Mouse (Mus musculus): ENCODE measurements around the gene Noct. TPM values are rescaled to one million over a fixed set of nuclear protein-coding genes. Genes with fewer than 3 reads are reported as not detected.
A peak's percentile ranks its signal among the peaks of the same experiment; 100 is the strongest.
"Not testable (repeated sequence)": the region's sequence is repeated elsewhere in the genome, so short reads cannot be mapped to it uniquely, and the experiment has no call there.

Noct gene
- polyA plus RNA-seq, 1 experiment from 2014 or later: 35.6 TPM

- Histone ChIP-seq H3K27ac (replicated peaks) (no peak overlapping the region), H3K9ac (no peak overlapping the region), H3K36me3 (no peaks in the 10 kb centered on the region), H3K4me1 (replicated peaks) (no peaks in the 10 kb centered on the region), H3K9me3 (no peaks in the 10 kb centered on the region), H3K4me3 (no peak overlapping the region), H3K4me2 (no peak overlapping the region), H3K27me3 (no peaks in the 10 kb centered on the region)
- no peak for ATAC-seq (ENCODE audit: low FRiP score, low read depth)
- whole genome bisulfite sequencing: 88% methylated on average over 7 of the region's 7 CpGs
These were observed 14.5 kb upstream of the Noct start for GRCm38 (mm10) chr3:51209503-51210314.

- ATAC-seq (ENCODE audit: low FRiP score, low read depth): no peak
- no peak overlapping the region for H3K4me2 ChIP-seq
- H3K4me1 ChIP-seq (replicated peaks): no peaks in the 10 kb centered on the region
- no peaks in the 10 kb centered on the region for H3K27me3 ChIP-seq
- no peak overlapping the region for H3K9ac ChIP-seq
- H3K36me3 ChIP-seq: no peaks in the 10 kb centered on the region
- WGBS: 91% methylated on average over 3 of the region's 3 CpGs
- no peak overlapping the region for H3K27ac ChIP-seq (replicated peaks)
- no peaks in the 10 kb centered on the region for H3K9me3 ChIP-seq
- H3K4me3 ChIP-seq: no peak overlapping the region
These were observed 13.8 kb upstream of the Noct start for GRCm38 (mm10) chr3:51210485-51210884.

- H3K4me3 ChIP-seq: no peak overlapping the region
- H3K4me2 ChIP-seq: no peak overlapping the region
- no peak overlapping the region for H3K9ac ChIP-seq
- H3K27ac ChIP-seq (replicated peaks): no peak overlapping the region
- H3K4me1 ChIP-seq (replicated peaks): no peaks in the 10 kb centered on the region
- no peaks in the 10 kb centered on the region for H3K36me3 ChIP-seq
- H3K9me3 ChIP-seq: no peaks in the 10 kb centered on the region
- ATAC-seq (ENCODE audit: low FRiP score, low read depth): no peak
- 96% methylated on average over 3 of the region's 3 CpGs for WGBS
- no peaks in the 10 kb centered on the region for H3K27me3 ChIP-seq
These were observed 11.1 kb upstream of the Noct start for GRCm38 (mm10) chr3:51213111-51213510.

GRCm38 (mm10) chr3:51215681-51216080, 8.6 kb upstream of the Noct start:
- Histone ChIP-seq H3K9ac (no peak overlapping the region), H3K27ac (replicated peaks) (no peak overlapping the region), H3K4me2 (no peak overlapping the region), H3K4me1 (replicated peaks) (no peaks in the 10 kb centered on the region), H3K9me3 (no peaks in the 10 kb centered on the region), H3K36me3 (no peaks in the 10 kb centered on the region), H3K27me3 (no peaks in the 10 kb centered on the region), H3K4me3 (no peak overlapping the region)
- ATAC-seq (ENCODE audit: low FRiP score, low read depth): no peak
- 84% methylated on average over 6 of the region's 6 CpGs for WGBS

GRCm38 (mm10) chr3:51216351-51216750, 7.9 kb upstream of the Noct start:
- not testable (repeated sequence) for H3K4me1 ChIP-seq (replicated peaks); H3K4me2 ChIP-seq; H3K4me3 ChIP-seq; H3K27me3 ChIP-seq; H3K27ac ChIP-seq (replicated peaks); H3K36me3 ChIP-seq; H3K9me3 ChIP-seq; H3K9ac ChIP-seq; ATAC-seq (ENCODE audit: low FRiP score, low read depth)
- 87% methylated on average over 7 of the region's 10 CpGs for WGBS

- H3K4me3 ChIP-seq; H3K4me1 ChIP-seq (replicated peaks); H3K36me3 ChIP-seq; H3K27me3 ChIP-seq; H3K27ac ChIP-seq (replicated peaks); H3K4me2 ChIP-seq; ATAC-seq (ENCODE audit: low FRiP score, low read depth); H3K9ac ChIP-seq; H3K9me3 ChIP-seq: not testable (repeated sequence)
- WGBS: 95% methylated on average over 6 of the region's 6 CpGs
These were observed 5.9 kb upstream of the Noct start for GRCm38 (mm10) chr3:51218385-51218784.

GRCm38 (mm10) chr3:51219213-51219612, 5.0 kb upstream of the Noct start:
- no peaks in the 10 kb centered on the region for H3K27me3 ChIP-seq
- H3K4me3 ChIP-seq: no peak overlapping the region
- H3K4me1 ChIP-seq (replicated peaks): peaks cover 12% of the 10 kb centered on the region
- H3K9me3 ChIP-seq: no peaks in the 10 kb centered on the region
- H3K36me3 ChIP-seq: no peaks in the 10 kb centered on the region
- H3K4me2 ChIP-seq: no peak overlapping the region
- ATAC-seq (ENCODE audit: low FRiP score, low read depth): no peak
- no peak overlapping the region for H3K27ac ChIP-seq (replicated peaks)
- 91% methylated on average over 5 of the region's 5 CpGs for WGBS
- H3K9ac ChIP-seq: no peak overlapping the region

- ATAC-seq (ENCODE audit: low FRiP score, low read depth): no peak
- H3K4me2 ChIP-seq: no peak overlapping the region
- H3K27me3 ChIP-seq: no peaks in the 10 kb centered on the region
- H3K9ac ChIP-seq: no peak overlapping the region
- no peak overlapping the region for H3K4me3 ChIP-seq
- H3K27ac ChIP-seq (replicated peaks): no peak overlapping the region
- no peaks in the 10 kb centered on the region for H3K9me3 ChIP-seq
- H3K36me3 ChIP-seq: no peaks in the 10 kb centered on the region
- 57% methylated on average over 4 of the region's 4 CpGs for WGBS
- peaks cover 18% of the 10 kb centered on the region for H3K4me1 ChIP-seq (replicated peaks)
These were observed 3.4 kb upstream of the Noct start for GRCm38 (mm10) chr3:51220846-51221245.

DNA sequence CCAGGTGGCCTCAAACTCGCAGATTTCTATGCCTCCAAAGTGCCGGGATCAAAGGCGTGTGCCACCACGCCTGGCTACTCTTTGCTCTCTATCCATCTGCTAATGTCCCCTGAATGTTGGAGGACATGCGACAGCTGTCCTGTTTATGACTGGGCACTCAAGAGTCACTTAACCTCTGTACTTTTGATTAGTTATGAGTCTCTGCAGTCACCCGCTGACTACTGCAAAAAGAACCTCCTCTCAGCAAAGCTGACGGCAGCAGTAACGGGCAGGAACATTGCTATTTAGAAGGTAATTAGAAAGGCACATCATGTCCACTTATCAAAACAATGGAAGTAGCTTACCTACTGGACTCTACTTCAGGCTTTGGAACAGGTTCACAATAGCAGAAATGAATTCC, 2.4 kb upstream of the Noct start:
- Histone ChIP-seq H3K9ac (no peak overlapping the region), H3K4me2 (no peak overlapping the region), H3K27me3 (no peaks in the 10 kb centered on the region), H3K9me3 (no peaks in the 10 kb centered on the region), H3K36me3 (no peaks in the 10 kb centered on the region), H3K27ac (replicated peaks) (no peak overlapping the region), H3K4me3 (no peak overlapping the region), H3K4me1 (replicated peaks) (peaks cover 28% of the 10 kb centered on the region)
- WGBS: 79% methylated on average over 8 of the region's 8 CpGs
- ATAC-seq (ENCODE audit: low FRiP score, low read depth): no peak

DNA sequence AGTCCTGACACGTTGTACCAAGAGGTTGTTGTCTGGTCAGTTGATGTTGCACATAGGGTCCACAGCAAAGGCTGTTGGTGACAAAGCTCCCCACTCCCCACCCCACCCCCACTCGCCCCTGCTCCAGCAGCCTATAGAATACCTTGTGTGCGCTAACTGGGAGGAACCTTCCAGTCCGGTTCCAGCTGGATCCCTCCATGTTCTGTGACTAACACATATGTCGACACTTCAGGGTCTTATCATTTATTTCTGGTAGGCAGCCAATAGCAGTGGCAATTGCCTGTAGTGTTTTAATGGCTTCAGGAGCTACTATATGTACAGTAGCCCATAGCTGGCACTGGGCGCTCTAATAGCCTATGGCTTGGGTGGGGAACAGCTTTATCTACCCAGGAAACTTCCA, 1.9 kb upstream of the Noct start:
- H3K4me3 ChIP-seq: no peak overlapping the region
- H3K27ac ChIP-seq (replicated peaks): no peak overlapping the region
- no peak for ATAC-seq (ENCODE audit: low FRiP score, low read depth)
- no peaks in the 10 kb centered on the region for H3K36me3 ChIP-seq
- H3K9ac ChIP-seq: no peak overlapping the region
- H3K4me1 ChIP-seq (replicated peaks): peaks cover 32% of the 10 kb centered on the region
- H3K9me3 ChIP-seq: no peaks in the 10 kb centered on the region
- H3K27me3 ChIP-seq: no peaks in the 10 kb centered on the region
- H3K4me2 ChIP-seq: no peak overlapping the region
- 89% methylated on average over 6 of the region's 6 CpGs for WGBS

DNA sequence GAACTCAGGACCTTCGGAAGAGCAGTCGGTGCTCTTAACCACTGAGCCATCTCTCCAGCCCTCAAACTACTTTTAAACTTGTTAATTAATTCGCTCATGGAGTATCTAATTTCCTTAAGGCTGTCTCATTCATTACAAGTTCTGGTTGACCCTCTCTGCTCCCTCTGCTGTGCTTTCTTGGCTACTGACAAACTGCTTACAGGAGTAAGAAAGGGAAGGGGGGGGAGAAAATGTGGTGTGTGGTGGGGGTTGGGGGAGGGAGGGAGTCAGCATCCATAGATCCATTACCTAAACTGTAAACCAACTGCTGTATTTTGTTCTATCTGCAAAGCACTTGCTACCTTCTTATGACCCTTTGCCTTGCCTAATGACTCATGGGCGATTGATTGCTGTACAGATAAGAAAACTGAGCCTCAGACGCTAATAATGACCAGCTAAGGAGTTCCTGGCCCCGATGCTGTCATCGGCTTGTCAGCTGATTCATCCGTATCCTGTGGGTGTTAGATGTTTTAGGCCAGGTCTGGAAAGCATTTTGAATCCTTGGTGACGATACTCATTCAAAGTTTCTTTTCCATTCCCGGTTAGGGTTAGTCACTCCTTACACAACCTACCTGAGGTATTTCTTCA, 1.3 kb upstream of the Noct start:
- H3K4me1 ChIP-seq (replicated peaks): peaks cover 36% of the 10 kb centered on the region
- ATAC-seq (ENCODE audit: low FRiP score, low read depth): no peak
- H3K27me3 ChIP-seq: no peaks in the 10 kb centered on the region
- no peak overlapping the region for H3K9ac ChIP-seq
- H3K4me2 ChIP-seq: no peak overlapping the region
- no peak overlapping the region for H3K4me3 ChIP-seq
- 67% methylated on average over 10 of the region's 10 CpGs for WGBS
- H3K27ac ChIP-seq (replicated peaks): 0 out of 2 replicates have a peak overlapping the region, but pooled peaks have one; percentile 100
- no peaks in the 10 kb centered on the region for H3K36me3 ChIP-seq
- H3K9me3 ChIP-seq: no peaks in the 10 kb centered on the region

DNA sequence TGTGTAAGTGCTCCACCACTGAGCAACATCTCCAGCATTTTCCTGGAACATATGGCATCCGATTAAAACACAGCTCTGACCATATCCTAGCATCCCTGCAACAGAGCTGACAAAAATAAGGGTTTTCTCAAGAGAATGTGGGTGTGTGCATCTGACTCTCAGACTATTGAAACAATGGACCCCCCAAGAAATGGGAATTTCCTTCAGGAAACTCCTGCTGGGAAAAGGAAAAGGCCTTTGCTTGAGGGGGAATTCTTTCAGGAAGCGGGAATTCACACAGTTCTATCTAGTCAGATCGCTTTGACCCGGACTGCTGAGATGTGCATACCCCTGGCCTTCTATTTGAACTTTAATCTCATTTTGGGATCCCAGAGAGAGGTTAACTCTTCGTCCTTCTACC, 691 bp upstream of the Noct start:
- H3K9ac ChIP-seq: peak overlapping the region; percentile 93; the same call in 1 of the 2 replicates
- peak overlapping the region; percentile 82 for H3K4me2 ChIP-seq
- H3K4me1 ChIP-seq (replicated peaks): peaks cover 38% of the 10 kb centered on the region
- peak overlapping the region; percentile 100 for H3K27ac ChIP-seq (replicated peaks)
- H3K36me3 ChIP-seq: no peaks in the 10 kb centered on the region
- H3K4me3 ChIP-seq: peak overlapping the region; percentile 98
- ATAC-seq (ENCODE audit: low FRiP score, low read depth): no peak
- 16% methylated on average over 5 of the region's 5 CpGs for WGBS
- H3K9me3 ChIP-seq: no peaks in the 10 kb centered on the region
- H3K27me3 ChIP-seq: no peaks in the 10 kb centered on the region

Measured in hindbrain, embryonic 15.5 days (tissue).